Mouse (Mus musculus): ENCODE measurements around the gene Map2k2. TPM values are rescaled to one million over a fixed set of nuclear protein-coding genes. Genes with fewer than 3 reads are reported as not detected.
"Not testable (repeated sequence)": the region's sequence is repeated elsewhere in the genome, so short reads cannot be mapped to it uniquely, and the experiment has no call there.

Gene Map2k2
- total RNA-seq (2021), result 161 and 163 TPM in 2 replicates
- long read RNA-seq, experiment 1, transcript Map2k2-202 (11 exons, 1,556 nt), result major isoform, 175 of 296 reads
- long read RNA-seq, experiment 1, transcript Map2k2-207 (11 exons, 2,405 nt), result minor isoform, 69 of 296 reads
- long read RNA-seq, experiment 1, partial matches to known transcripts, result 18 of 296 reads
- long read RNA-seq, experiment 1, other reads (novel, unspliced or antisense), result 34 of 296 reads
- long read RNA-seq, experiment 2, transcript Map2k2-202 (11 exons, 1,556 nt), result major isoform, 132 of 226 reads
- long read RNA-seq, experiment 2, transcript Map2k2-207 (11 exons, 2,405 nt), result minor isoform, 54 of 226 reads
- long read RNA-seq, experiment 2, partial matches to known transcripts, result 20 of 226 reads
- long read RNA-seq, experiment 2, other reads (novel, unspliced or antisense), result 18 of 226 reads

- peak; percentile 99 for DNase-seq
Observed at GRCm38 (mm10) chr10:81105565-81106112, at the start of gene Map2k2. TSS of gene Map2k2 (plus strand) at chr10:81105915.

- peak; percentile 65 for DNase-seq
Observed at GRCm38 (mm10) chr10:81057406-81058130, 48.1 kb upstream of the Map2k2 start.

GRCm38 (mm10) chr10:81058896-81059295, 46.8 kb upstream of the Map2k2 start:
- DNase-seq, result no peak

GRCm38 (mm10) chr10:81059603-81060543, 45.8 kb upstream of the Map2k2 start, which contains the start of gene Sgta:
TSS of gene Sgta (minus strand) at chr10:81060181.
- peak; percentile 99 for DNase-seq

GRCm38 (mm10) chr10:81062710-81063109, 43.0 kb upstream of the Map2k2 start:
- no peak for DNase-seq

- DNase-seq, result not testable (repeated sequence)
Observed at GRCm38 (mm10) chr10:81064519-81064918, 41.2 kb upstream of the Map2k2 start.

- DNase-seq, result no peak
Observed at GRCm38 (mm10) chr10:81068706-81069105, 37.0 kb upstream of the Map2k2 start.

GRCm38 (mm10) chr10:81069836-81070235, 35.9 kb upstream of the Map2k2 start, which contains the start of gene Thop1:
TSS of gene Thop1 (plus strand) at chr10:81070035.
- DNase-seq, result peak; percentile 99

- no peak for DNase-seq
Observed at GRCm38 (mm10) chr10:81072290-81072689, 33.4 kb upstream of the Map2k2 start.

GRCm38 (mm10) chr10:81073464-81073863, 32.3 kb upstream of the Map2k2 start:
- DNase-seq, result peak; percentile 49

GRCm38 (mm10) chr10:81075734-81076133, 30.0 kb upstream of the Map2k2 start:
- peak; percentile 53 for DNase-seq

- DNase-seq, result no peak
Observed at GRCm38 (mm10) chr10:81076356-81076755, 29.4 kb upstream of the Map2k2 start.

GRCm38 (mm10) chr10:81077916-81078315, 27.8 kb upstream of the Map2k2 start:
- peak; percentile 73 for DNase-seq

GRCm38 (mm10) chr10:81080008-81080655, 25.6 kb upstream of the Map2k2 start:
- no peak for DNase-seq

- DNase-seq, result peak; percentile 82
Observed at GRCm38 (mm10) chr10:81082168-81082960, 23.4 kb upstream of the Map2k2 start.

GRCm38 (mm10) chr10:81087021-81087420, 18.7 kb upstream of the Map2k2 start:
- DNase-seq, result no peak

GRCm38 (mm10) chr10:81089216-81089615, 16.5 kb upstream of the Map2k2 start:
- DNase-seq, result no peak

- DNase-seq, result no peak
Observed at GRCm38 (mm10) chr10:81090621-81091020, 15.1 kb upstream of the Map2k2 start.

- DNase-seq, result peak; percentile 88
Observed at GRCm38 (mm10) chr10:81092465-81093250, 13.1 kb upstream of the Map2k2 start.
